Mouse (Mus musculus) left cerebral cortex, adult 9 months (tissue): ENCODE measurements around the gene Cacnb2.

Experiments used
- DNase-seq, 2 experiments: peaks; one replicate each; pipeline ENCODE4 v3.0.0; 2022; ENCODE audit warnings: low spot score in 2 of 2

Cacnb2 gene

DNA sequence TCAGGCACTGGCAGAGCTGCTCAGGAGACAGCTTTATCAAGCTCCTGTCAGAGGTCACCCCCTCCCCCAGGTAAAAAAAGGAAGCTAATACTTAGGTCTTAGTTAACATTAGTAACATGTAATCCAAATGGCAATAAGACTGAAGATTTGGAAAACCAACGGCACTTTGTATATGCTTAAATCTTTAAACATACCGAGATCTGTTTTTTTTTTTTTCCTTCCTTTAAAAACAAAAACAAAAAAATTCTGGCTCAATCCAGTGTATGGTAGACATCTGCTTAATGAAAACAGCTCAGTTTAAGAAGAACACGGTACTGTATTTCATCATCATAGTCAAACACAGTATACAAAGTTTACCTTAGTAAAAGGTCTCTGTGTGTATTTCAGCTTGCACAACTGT, at the start of gene Cacnb2:
TSS of gene Cacnb2 (plus strand) at position 301 of the 400 bp plus-strand sequence.
- no peak for DNase-seq

DNA sequence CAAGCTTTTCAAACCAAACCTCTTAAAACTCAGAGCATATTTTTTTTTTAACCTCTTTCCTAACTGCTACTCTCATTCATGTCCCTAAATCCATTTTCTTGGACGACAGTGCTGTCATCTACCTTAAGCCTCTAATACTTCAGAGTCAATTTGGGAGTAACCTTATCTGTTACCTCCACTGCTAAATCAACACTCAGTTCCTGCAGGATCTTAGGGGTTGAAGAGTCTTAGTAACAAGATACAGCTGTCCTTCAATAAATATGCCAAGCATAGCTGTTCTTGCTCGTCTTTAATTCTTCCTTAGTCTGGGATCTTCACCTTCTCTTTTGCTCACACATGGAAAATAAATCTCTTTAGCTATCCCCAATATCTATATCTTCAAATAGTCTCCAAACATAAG, 34.9 kb upstream of the Cacnb2 start:
- no peak for DNase-seq

DNA sequence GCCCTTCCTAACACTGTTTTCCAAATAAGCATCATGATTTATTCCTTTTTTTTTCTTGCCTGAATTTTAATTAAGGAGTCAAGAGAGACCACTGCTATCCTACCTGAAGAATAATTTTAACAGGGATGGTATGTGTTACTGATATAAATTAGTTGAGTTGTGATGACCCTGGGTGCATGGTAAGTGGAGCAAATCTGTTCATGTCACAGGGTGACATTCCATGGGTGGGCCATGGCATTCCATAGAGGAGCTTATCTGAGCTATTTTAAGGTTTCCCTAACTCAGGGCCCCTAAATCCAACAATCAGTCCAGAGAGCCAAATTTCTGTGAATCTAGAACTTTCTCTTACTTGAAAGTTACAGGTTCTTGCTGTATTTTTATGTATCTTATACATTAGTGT, 31.6 kb upstream of the Cacnb2 start:
- no peak for DNase-seq

DNA sequence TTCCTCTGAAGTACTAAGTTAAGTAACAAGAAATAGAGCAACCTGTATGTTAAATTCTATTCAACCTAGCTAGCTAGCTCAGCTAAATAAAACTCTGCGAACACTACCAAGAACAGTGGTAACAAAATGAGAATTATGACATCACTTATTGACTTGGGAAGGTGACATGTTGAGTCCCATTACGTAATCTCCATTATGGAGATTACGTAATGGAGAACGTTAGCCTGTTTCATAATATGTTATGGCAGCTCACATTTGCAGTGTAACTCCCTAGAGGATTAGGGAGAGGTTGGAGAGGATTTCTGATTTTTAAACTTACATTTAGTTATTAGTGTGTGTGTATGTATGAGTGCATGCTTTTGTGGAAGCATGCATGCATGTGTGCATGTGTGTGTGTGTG, 13.3 kb upstream of the Cacnb2 start:
- no peak for DNase-seq

DNA sequence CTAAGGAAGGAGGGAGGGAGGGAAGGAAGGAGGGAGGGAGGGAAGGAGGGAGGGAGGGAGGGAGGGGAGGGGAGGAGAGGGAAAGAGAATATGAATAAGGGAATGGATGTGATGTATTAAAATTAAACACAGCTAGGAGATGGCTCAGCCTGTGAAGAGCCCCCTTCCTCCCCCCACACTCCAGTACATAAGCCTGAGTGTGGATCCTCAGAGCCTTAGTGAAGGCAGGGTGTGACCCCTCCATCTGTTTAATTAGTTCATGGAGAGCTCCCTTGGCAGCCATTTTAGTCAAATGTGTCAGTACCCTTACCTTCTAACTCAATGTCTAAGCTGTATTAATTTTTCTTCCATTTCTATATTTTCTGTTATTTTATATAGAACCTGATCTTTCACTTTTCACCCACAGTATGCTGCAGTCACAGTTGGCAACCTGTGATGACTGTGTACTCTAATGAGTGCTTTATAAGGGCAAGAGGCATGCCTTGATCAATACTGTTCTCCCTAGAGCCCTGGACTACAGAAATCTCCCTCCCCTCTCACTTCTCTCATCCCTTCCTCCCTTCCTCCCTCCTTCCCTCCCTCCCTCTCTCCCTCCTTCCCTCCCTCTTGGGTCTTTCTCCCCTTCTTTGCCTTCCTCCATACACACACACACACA, 4.9 kb upstream of the Cacnb2 start:
- DNase-seq = no peak

DNA sequence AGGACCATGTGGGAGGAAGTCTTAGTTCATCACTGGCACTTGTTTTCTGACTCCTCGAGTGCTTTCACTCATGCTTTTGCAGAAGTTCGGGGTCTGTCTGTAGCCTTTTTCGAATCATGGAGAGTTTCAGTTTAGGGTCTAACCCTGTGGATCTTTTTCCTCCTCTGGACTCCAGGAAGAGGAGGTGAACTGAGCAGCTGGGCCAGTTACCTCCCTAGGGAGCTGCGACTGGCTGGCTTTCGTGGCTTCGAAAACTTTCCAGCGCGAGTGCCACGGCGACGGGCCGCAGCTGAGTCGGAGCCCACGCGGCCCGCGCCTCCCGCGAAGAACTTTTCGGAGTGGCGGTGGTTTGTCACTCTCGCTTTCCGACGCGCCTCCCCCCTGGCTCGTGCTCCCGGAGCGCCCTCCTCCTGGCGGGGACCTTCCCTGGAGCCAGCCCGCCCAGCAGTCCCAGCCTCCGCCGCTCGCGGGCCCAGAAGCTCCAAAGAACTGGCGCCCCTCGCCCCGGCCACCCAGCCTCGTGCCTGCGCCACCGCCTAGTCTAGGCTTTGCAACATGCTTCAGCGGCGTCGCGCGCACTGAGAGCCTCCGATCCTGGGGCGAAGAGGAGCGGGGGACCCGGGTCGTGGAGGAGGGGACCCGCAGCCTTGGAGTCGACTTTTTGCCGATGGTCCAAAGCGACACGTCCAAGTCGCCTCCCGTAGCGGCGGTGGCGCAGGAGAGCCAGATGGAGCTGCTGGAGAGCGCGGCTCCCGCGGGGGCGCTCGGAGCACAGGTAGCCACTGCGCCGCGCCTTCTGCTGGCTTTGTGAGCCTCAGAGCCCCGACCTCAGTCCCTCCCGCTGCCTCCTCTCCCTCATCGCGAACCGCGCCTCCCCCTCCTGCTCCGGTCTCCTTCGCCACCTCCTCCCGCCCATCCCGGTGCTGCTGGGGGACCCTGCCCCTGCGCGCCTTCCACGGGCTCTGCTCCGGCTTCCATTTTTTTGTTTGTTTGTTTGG, 1.2 kb downstream of the Cacnb2 start:
- DNase-seq = peak in 1 of 2 experiments; percentile 42

DNA sequence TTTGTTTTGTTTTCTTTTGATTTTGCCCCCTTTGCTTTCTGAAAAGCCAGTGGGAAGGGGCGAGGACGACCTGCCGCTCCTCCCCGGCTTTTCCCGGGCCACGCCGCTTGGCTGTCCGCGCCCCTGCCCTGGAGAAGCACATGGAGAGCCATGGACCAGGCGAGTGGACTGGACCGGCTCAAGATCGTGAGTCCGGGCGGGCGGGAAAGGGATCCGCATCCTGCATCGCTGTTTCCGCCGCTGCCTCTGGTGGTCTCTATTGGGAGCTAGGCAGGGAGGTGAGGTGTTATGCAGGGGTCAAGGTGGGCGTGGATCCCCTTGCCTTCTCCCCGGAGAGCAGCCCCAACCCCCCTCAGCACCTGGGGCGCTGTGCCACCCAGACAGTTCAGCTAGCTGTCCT, 1.9 kb downstream of the Cacnb2 start:
- no peak for DNase-seq

DNA sequence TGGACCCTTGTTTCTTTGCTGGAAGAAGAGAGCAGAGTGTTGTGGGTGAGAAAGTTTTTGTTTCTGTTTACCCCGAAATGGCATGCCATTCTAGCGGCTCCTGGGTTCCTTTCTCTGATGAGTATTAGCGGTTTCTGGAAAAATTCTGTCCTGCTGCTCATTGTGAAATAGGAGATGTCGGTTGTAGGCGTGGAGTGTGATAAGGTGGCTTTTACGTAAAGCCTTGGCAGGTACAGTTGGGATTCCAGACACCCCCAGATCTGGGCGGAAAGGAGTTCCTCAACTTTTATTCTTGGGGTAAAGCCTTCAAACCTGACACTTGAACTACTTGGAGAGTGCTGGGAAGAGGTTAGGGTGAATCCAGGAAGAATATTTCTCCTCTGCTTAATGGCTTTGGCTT, 2.3 kb downstream of the Cacnb2 start:
- no peak for DNase-seq

DNA sequence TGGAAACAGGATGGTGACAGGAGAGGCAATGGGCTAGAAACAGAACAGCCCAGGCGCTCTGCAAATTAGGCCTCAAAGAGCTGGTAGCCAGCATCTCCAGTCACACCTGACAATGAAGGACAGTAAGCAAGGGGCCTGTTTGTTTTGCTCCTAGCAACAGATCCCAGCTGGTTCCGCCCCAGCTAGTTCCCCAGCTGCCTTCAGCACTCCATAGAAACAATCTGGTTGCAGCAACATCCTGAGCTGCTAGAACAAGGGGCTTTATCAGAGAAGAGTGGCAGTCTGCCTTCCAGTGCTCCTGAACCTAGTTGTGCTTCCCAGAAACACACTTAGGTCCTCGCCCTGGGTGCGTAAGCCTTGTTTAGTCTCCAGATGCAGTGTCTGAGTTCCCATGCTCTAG, 5.7 kb downstream of the Cacnb2 start:
- DNase-seq = peak in 1 of 2 experiments; percentile 19

DNA sequence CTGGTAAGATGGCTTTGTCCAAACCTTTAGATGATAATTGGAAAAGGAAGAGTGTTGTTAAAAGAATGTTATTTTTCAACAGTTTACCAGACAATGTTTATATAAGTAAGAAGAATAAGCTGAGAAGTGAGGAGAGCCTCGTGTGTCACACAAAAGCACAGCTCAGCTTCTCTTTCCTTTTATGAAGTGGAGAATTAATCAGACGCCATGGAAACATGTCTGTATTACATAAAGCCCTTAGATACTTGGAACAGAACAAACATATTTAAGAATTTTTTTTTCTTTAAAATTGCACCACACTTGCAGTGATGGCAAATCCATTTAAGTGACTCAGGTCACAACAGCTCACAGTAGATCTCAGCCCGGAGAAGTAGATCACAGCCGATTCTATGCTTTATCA, 9.8 kb downstream of the Cacnb2 start:
- DNase-seq = no peak

DNA sequence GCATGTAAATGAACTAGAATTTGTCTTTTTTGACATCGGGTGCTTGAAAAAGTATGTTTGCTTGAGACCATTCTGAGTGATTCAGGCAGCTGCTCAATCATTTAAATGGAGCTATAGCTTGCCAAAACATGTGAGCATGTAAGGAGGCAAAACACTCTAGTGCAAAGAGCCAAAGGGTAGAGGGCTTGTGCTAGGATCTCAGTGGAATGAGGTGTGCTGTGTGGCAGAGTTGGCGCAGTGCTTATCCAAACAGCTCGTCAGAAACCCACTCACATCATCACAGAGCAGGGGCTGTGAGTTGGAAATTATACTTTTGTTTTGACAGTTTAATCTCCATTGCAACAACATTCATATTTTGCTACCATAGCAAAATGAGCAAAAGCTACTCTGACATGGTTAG, 13.5 kb downstream of the Cacnb2 start:
- no peak for DNase-seq

DNA sequence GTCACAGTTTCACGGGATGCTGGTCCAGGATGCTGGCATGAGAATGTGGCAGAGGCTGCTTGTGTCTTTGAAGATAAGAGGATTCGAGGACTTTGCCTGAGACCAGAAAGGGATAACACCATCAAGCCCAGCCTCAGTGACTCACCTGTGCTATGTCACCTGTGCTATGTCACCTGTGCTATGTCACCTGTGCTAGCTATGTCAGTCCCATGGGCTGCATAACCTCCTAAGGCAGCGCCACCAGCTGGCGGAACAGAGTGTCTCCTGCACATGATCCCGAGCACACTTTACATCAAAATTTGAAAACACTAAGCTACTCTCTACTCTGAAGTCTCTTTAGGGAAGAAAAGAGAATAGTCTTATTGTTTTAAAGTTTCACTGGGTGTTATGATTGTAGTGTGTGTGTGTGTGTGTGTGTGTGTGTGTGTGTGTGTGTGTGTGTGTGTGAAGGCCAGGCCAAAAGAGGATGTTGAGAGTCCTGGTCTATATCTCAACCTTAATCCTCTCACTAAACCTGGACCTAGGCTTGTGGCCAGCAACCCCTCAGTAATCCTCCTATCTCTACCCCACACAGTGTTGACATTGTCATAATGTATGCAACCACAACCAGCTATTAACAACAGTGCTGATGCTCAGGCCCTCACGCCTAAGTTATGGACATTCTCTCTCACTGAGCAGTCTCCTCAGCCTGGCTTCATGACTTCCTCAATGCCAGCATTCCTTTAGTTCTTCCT, 17.4 kb downstream of the Cacnb2 start:
- no peak for DNase-seq

DNA sequence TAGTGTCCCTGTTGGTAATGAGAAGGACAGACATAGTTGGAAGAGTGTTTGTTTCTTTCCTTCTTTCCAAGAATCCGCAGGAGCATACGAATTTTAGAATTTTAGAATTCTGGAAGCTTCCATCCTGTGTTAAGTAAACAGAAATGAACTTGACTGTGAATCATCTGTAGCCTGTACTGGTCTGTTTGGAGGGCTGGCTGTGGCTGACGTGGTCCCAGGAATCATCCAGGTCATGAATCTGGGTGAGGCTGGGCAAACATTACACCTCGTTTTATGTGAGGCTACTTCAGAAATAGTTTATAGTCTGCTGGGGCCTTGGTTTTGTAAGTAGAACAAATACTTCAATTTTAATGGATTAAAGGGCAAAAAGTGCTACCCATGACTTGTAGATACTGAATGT, 18.0 kb downstream of the Cacnb2 start:
- no peak for DNase-seq

DNA sequence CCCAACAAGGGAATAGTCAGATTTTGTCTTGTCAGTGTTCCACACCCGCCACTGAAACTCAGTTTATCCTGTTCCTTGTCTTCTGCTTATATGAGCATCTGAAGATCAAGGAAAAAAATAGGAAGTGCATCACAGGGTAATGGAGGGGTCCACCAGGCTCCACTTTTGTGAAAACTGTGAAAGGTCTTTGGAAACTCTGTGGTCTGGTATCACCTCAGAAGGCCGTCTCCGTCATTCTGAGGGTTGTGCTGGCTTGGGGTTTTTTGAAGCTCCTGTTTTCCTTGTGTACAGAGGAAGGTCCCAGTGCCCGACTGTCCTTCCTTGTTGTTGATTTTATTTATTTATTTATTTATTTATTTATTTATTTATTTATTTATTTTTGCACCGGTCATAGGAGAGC, 20.9 kb downstream of the Cacnb2 start:
- no peak for DNase-seq

DNA sequence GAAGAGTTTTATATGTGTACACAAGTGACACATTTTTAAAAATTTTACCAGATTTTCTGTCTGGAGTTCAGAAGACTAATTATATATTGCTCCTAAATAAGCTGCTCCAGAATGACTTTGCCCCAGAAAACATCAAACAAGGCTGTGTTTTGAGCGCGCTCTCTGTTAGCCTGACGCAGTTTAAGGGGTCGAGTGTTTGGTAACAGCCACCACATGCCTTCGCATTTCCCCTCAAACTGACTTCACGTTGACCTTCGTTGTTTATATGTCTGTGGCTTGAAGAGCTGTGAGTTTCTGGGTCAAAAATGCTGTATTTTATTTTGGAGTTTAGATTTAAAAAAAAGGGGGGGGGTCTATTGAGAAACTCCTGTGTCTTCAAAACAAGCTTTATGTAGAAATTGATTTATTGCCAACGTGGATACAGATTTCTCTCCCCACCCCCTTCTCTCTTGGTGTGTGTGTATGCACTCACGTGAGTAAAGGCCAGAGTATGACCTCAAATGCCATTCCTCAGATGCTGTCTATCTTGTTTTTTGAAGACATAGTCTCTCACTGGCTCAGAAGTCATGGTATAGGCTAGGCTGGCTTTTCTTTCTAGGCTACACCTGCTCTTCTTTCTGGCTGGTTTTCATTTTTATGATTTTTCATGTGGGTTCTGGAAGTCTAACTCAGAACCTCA, 27.1 kb downstream of the Cacnb2 start:
- DNase-seq = no peak

DNA sequence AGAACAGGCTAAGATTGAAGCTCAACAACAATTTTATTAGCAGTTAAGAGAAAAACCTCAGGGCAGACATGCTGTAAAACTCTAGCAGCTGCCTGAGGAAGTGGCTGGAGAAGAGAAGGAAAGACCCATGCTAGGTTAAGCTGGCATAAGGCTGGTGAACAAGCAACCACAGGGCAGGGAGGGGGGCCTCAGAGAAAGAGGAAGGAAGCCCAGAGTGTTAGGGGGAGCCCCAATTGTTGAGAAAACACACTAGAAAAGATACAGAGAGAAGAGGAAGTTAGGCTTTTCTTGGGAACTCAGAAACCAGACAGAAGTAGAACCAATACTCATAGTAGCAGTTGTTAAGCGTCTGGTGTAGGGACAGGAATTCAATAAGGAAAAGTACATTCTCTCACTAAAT, 28.7 kb downstream of the Cacnb2 start:
- peak in 1 of 2 experiments; percentile 16 for DNase-seq

DNA sequence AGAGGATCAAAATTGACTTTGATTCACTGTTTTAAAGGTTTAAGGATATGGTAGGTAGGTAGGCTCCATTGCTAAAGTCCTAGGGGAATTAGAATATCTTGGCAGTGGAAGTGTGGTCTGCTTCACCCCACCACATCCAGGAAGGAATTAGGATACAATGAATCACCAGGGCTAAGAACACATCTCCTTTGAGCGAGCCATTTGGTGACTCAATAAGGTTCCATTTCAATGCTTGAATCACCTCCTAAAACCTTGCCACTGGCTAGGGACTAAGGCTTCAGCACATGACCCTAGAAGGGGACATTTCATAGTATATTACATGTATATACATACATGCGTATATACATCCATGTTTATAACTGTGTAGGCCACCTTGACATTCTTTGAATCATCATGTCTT, 30.3 kb downstream of the Cacnb2 start:
- no peak for DNase-seq

DNA sequence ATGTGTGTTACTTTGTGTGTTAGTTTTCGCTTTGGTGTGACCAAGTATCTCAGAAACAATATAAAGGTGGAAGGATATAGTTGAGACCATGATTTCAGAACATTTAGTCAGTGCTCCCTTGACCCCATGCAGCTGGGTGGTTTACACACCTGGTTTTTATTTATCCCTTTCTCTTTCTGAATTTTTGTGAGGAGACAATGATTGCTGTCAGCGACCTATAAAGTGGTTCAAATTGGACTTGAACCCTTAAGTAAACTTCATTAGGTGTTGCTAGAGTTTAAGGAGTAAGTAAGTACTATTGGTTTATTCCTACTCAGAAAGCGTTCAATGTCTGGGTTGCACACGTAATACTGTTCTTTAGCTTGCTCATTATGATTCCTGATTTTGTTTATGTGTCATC, 36.4 kb downstream of the Cacnb2 start:
- no peak for DNase-seq

DNA sequence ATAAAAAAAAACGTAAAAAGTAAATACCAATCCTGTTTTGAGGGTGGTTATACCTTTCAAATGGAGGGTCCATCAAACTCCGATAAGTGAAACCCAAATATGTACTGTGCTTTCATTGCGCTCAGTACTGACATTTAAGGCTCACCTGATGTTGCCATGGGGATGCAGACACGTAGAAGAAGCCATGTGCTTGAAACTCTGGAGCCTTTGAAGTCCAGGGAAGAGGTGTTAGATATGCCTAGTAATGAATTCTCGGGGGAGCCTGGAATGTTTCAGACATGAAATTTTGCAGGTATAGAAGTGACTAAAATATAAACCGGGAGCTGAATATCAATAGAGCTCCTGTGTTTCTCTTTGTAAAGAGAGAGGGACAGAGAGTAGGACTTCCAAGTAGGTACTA, 37.0 kb downstream of the Cacnb2 start:
- no peak for DNase-seq

DNA sequence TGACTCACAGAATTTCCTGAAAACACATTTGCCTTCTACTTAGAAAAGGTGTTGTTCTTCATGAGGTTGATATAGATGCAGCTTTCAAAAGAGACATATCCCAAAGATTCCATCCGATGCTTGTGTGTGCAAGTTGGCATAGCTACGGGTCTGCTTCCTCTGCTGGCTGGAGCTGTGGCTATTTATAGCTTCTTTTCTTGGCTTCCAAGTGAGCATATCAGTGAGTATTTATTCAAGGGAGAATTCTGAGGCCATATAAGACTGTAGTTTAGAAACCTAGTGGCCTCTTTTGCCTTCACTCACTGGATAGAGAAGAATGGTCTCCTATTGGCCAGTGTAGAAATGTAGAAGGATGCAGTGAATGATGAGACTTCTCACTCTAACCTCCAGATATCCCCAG, 38.2 kb downstream of the Cacnb2 start:
- peak; percentile 13 to 45 for DNase-seq

DNA sequence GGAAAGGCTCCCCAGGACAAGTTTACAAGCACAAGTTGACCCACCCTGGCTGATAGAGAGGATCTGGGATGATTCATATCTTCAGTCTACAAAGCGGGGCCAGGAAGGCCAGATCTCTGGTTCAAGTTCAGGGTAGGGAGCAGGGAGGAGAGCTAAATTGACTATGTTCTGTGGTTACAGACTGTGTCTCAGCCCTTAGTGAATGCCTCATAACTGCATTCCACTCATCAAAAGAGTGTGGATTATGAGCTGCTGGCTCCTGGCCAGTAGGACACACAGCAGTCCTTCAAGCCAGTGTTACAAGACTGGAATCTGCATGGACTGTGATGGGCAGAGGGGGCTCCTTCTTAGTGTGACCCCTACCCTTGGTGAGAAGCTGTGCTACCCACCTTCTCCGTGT, 48.4 kb downstream of the Cacnb2 start:
- no peak for DNase-seq

DNA sequence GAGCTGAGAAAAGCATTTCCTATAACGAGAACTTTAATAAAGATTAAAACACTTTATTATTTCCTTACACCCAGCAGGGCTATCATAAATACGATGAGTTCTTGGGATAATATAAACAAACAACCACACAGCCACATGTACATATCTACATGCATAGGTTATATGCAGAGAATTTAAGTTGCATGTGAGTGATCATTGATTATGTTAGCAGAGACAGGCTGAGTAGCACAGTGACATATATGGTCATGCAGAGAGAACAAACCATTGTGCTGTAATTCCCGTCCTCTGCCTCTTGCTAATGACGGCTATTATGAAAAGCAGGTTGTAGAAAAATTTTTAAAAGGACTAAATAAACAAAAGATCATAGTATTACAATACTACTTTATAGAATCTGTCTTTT, 53.8 kb downstream of the Cacnb2 start:
- DNase-seq = no peak
